Mouse (Mus musculus) spleen, postnatal 36 days (tissue): ENCODE measurements around the gene Naa11.

Experiments used
- DNase-seq, 2 experiments: peaks; one replicate each; pipeline ENCODE4 v3.0.0; 2022; ENCODE audit warnings: low spot score in 2 of 2, mixed read lengths in 1 of 2

Gene Naa11

DNA sequence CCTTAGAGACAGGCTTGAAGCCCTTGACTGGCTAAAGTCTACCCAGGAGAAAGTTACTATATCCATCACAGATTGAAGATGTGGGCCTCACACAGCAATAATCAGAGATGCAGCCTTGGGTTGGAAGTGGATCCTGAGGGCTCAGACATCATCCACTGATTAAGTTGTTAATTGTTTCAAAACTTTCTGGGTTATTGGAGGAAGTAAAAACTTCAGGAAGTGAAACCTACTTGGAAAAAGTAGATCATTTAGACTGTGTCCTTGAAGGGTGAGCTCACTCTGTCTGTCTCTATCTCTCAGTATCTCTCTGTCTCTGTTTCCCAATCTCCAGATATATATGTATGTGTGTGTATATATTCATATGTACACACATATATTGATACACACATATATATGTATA lies 47.0 kb downstream of the Naa11 start:
- no peak for DNase-seq

DNA sequence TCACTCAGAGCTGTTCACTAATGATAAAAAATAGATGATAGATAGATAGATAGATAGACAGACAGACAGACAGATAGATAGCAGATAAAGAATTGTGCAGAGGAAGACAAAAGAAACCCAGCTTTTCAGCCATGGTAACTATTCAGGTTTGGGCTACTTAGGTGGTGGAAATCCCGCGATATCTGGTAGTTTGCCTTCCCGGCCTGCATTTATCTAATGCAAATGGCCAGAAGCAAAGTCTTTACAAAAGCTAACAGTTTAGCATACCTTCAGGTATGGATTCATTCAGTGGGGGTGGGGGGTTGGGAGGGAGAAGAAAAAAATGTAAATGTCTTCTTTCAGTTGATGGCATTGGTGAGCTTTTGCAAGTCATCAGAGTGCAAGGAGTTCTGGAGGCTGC lies 48.0 kb downstream of the Naa11 start:
- no peak for DNase-seq

DNA sequence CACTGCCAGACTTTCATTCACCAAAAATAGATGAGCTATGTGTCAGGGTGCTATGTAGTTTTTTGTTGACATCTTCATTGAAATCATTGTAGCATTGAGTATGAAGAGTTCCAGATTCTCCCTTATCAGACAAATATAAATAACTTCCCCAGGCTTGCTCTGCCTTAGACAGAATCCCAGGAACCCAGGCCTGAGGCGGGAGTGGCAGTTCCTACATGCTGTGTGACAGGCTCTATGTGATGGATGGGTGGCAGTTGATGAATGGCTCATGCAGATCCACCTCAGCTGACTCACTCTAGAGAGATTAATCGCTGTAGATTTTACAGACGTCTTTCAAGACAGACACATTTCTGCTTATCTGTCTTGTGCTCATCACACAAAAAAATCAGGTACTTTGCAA lies 57.4 kb downstream of the Naa11 start:
- DNase-seq = no peak
